Mouse (Mus musculus) stomach, embryonic 16.5 days (tissue): ENCODE measurements around the gene Cyb561d2. TPM values are rescaled to one million over a fixed set of nuclear protein-coding genes. Genes with fewer than 3 reads are reported as not detected.

Source experiments
- polyA plus RNA-seq: library from polyadenylated mRNA; unstranded; fragments of >200 nt; fragmentation: Nextera tagmentation; extraction: Ambion mirVana; gene quantifications from 2 replicates; pipeline ENCODE4 v1.2.1, GENCODE M21; 2015

Cyb561d2 gene
- polyA plus RNA-seq, 1 experiment from 2014 or later: 27.4 TPM

Other genes with a start within 250 kb of the Cyb561d2 start
- gene Cish, start 246.2 kb downstream of the Cyb561d2 start, polyA plus RNA-seq: 13.2 and 16.5 TPM in 2 replicates
- gene Hemk1, start 203.8 kb downstream of the Cyb561d2 start, polyA plus RNA-seq: 11.3 and 11.8 TPM in 2 replicates
- gene 6430571L13Rik, start 201.6 kb downstream of the Cyb561d2 start, polyA plus RNA-seq: 0.47 and 0.90 TPM in 2 replicates
- 0.19 and 0.35 TPM in 2 replicates for gene Cacna2d2, start 142.6 kb downstream of the Cyb561d2 start, polyA plus RNA-seq
- gene Tmem115, start 8.2 kb downstream of the Cyb561d2 start, polyA plus RNA-seq: 38.1 and 40.2 TPM in 2 replicates
- 40.8 and 42.6 TPM in 2 replicates for gene Nprl2, start within 50 bp of the Cyb561d2 start, polyA plus RNA-seq
- 0.76 and 1.6 TPM in 2 replicates for gene Zmynd10, start 5.1 kb upstream of the Cyb561d2 start, polyA plus RNA-seq
- 63.8 and 72.2 TPM in 2 replicates for gene Rassf1, start 9.4 kb upstream of the Cyb561d2 start, polyA plus RNA-seq
- 35.0 and 38.2 TPM in 2 replicates for gene Tusc2, start 21.1 kb upstream of the Cyb561d2 start, polyA plus RNA-seq
- gene Hyal2, start 25.8 kb upstream of the Cyb561d2 start, polyA plus RNA-seq: 85.2 and 91.6 TPM in 2 replicates
- 14.9 and 16.8 TPM in 2 replicates for gene Hyal1, start 34.7 kb upstream of the Cyb561d2 start, polyA plus RNA-seq
- gene Naa80, start 36.7 kb upstream of the Cyb561d2 start, polyA plus RNA-seq: 17.4 and 20.4 TPM in 2 replicates
- gene Hyal3, start 38.6 kb upstream of the Cyb561d2 start, polyA plus RNA-seq: 1.4 and 1.9 TPM in 2 replicates
- gene Ifrd2, start 45.4 kb upstream of the Cyb561d2 start, polyA plus RNA-seq: 62.0 and 77.7 TPM in 2 replicates
- gene Sema3b, start 67.0 kb upstream of the Cyb561d2 start, polyA plus RNA-seq: 14.9 and 16.3 TPM in 2 replicates
- gene Gnai2, start 93.2 kb upstream of the Cyb561d2 start, polyA plus RNA-seq: 308 and 311 TPM in 2 replicates
- gene Slc38a3, start 127.3 kb upstream of the Cyb561d2 start, polyA plus RNA-seq: 13.0 and 15.1 TPM in 2 replicates
- gene Gnat1, start 137.5 kb upstream of the Cyb561d2 start, polyA plus RNA-seq: 0.42 and 2.0 TPM in 2 replicates
- gene Sema3f, start 168.3 kb upstream of the Cyb561d2 start, polyA plus RNA-seq: 15.1 and 16.8 TPM in 2 replicates
- 183 and 187 TPM in 2 replicates for gene Rbm5, start 228.8 kb upstream of the Cyb561d2 start, polyA plus RNA-seq